Mouse (Mus musculus) layer of hippocampus, adult 2 months (tissue): ENCODE results near the gene Cbarp. TPM values are rescaled to one million over a fixed set of nuclear protein-coding genes. Genes with fewer than 3 reads are reported as not detected.
"Not testable (repeated sequence)": the region's sequence is repeated elsewhere in the genome, so short reads cannot be mapped to it uniquely, and the experiment has no call there.

Experiments
- DNase-seq, 2 experiments: peaks; one replicate each; pipeline ENCODE4 v3.0.0; 2022; ENCODE audit warnings: low spot score in 2 of 2
- H3K27ac ChIP-seq: fragments of 200-600 bp; 2 replicates; pipeline ENCODE4 v1.8.1; 2022
- H3K4me3 ChIP-seq: fragments of 200-600 bp; 2 replicates; pipeline ENCODE4 v1.8.1; 2022; ENCODE audit warnings: mild to moderate bottlenecking
- CTCF ChIP-seq: fragments of 200-600 bp; conservative IDR thresholded peaks from 2 replicates; pipeline ENCODE4 v1.8.1; 2022; ENCODE audit warnings: antibody characterized with exemption, mild to moderate bottlenecking, moderate library complexity
- total RNA-seq, 2 experiments: library from RNA; stranded (reverse); gene quantifications; 2 replicates each; pipeline ENCODE4 v1.2.3; 2021

Gene Cbarp
- total RNA-seq, 2 experiments from 2014 or later = 331 to 341 TPM

DNA sequence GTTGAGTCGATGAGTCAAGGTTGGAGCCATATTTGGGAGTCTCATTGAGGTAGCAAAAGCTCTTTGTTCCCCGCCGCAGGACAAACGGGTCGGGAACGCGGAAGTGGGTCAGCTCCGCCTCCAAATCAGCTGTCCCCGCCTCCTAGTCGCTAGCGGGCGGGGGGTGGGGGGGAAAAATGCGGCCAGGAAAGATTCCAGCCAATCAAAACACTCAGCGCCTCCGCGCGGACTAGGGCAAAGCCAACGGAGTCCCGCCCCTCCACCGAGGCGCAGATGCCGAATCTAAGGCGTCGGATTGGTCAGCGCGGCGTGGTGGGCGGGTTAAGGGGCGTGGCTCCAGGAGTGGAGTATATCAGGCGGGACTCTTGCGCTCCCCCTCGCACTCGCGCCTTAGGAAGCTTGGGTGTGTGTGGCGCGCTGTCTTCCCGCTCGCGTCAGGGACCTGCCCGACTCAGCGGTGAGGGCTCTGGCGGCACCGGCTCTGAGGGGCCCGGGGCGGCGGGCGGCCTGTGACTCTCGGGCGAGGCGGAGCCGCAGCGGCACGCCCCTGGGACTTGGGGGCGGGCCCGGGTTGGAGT, 26.9 kb upstream of the Cbarp start:
- TF ChIP-seq CTCF = no peak
- peak; percentile 98 to 99 for DNase-seq
- Histone ChIP-seq H3K4me3 (peak overlapping the region; percentile 94), H3K27ac (peak overlapping the region; percentile 98)

DNA sequence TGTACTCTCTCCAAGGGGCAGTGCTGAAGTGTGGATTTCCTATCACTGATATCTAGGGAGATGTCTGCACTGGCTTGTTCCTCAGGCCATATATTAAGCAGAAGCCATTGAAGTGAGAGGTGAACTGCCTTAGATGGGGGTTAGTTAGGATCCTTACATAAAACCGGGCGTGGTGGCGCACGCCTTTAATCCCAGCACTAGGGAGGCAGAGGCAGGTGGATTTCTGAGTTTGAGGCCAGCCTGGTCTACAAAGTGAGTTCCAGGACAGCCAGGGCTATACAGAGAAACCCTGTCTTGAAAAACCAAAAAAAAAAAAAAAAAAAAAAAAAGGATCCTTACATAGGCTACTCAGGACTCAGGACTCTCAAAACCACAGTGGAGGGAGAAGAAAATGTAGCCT, 25.5 kb upstream of the Cbarp start:
- H3K4me3 ChIP-seq = not testable (repeated sequence)
- H3K27ac ChIP-seq = peak overlapping the region; percentile 85

DNA sequence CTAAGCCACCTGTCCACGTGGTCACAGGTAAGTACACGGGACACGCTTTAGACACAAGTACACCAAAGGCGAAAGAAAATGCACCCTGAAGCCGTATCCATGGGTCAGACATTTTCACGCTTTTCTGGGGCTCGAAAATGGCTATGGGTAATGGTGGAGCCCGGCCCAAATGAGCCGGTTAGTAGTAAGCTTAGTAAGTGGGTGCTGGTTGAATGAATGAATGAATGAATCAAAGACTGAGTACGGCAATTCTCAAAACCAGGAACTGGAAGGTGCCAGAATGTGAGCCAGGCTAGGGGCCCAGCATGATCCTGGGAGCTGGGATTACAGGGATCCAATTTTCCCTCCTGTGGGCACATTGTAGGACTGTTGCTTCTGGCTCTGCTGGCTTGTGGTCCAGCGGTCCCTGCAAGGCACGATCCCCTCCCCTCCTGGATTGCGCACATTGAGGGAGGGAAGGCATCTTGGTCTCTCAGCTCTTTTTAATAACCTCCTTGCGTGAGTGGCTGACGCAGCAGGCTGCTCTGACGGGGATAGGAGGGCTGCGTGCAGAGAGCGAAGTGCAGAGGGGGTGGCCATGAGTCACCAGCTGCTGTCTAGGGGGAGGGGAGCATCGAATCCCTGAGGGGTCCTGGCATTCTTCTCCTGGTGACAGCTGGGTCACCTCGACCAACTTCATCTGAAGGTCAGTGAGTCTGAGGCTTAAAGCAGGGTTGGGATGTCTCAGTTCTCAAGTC, 24.9 kb upstream of the Cbarp start, which contains the start of gene Cirbp:
Gene Cirbp (plus strand): TSS at position 594 of the 737 bp plus-strand sequence.
- DNase-seq = no peak

More for the DNA sequence above, 25.5 kb upstream of the Cbarp start:
- DNase-seq = not testable (repeated sequence)

DNA sequence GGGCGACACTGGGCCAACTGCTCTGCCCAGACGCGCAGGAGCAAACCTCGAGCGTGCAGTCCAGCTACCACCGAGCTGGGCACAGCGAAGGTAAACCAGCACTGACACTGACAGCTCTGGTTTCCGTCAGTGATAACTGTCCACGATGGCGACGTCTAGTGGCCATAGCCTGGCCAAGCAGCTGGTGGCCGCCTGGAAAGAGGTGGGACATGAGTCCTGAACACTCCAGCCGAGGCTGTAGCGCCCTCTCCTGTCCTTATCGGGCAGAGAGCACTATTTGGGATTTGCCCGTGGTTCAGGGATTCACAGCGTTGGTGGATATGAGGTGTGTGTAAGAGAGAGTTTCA, 24.3 kb upstream of the Cbarp start:
- Histone ChIP-seq H3K27ac (peak overlapping the region; percentile 84), H3K4me3 (peak overlapping the region; percentile 61)
- peak; percentile 100 for TF ChIP-seq CTCF
- DNase-seq = peak; percentile 94 to 96

More for the DNA sequence above, 24.9 kb upstream of the Cbarp start, which contains the start of gene Cirbp:
- TF ChIP-seq CTCF = 0 out of 2 replicates have a peak, but pooled peaks have one; percentile 44
- H3K27ac ChIP-seq = peak within 1 kb of the TSS; percentile 85
- H3K4me3 ChIP-seq = peak within 1 kb of the TSS; percentile 61

DNA sequence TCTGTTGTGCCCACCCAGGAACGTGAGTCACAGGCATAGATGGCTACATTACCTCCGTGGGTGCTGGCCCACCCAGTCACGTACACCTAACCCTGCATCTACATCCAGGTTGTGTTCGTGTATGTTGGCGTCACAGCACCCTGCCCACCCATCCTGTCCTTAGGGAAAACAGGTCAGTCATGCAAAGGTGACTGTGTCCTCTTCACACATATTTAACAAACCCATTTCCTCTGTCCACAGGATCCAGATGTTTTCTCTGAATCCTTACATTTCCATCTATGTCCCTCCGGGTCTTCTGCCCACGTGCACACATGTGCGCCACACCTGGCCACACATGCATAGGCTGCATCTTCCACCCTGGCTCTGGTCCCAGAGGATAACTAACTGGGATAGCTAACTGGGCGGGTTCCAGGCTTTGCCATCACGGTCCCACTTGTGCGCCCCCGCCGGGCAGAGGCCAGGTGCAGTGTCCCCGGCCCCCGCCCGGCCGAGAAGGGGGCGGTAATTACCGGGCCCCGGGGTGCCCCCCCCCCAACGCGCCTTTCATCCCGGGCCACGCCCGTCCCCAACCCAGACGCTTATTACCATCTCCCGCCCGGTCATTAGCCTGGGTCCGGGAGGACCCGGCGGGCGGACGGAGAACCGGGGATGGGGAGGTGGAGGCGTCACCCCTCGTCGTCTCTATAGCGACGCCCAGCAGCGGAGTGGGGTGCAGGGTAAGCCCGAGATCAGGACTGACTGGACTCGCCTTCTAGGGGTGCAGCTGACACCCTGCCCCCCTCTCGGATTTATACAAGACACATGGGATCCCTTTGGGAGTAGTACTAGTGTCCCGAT, 23.7 kb upstream of the Cbarp start:
- no peak for TF ChIP-seq CTCF
- no peak for DNase-seq

DNA sequence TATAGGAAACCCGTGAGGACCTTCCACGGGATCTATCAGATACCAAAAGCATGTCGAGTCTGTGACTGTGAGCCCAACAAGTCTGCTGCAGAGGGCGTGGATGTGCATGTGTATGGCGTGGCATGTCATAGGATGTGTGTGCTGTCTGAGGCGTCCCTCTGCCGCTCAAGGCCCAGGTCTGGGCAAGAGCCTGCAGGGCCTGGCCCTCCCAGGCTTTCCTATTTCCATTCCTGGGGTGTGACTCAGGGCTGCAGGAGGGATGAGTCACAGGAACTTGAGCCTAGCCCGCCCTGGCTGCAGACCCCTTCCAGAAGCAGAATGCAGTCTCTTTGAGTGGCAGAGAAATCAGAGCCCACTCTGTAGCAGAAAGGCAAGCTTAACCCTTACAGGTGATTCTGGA, 23.1 kb upstream of the Cbarp start:
- TF ChIP-seq CTCF = no peak
- no peak for DNase-seq
- H3K27ac ChIP-seq = peak overlapping the region; percentile 84; the same call in 1 of the 2 replicates
- H3K4me3 ChIP-seq = no peak overlapping the region

More for the DNA sequence above, 23.7 kb upstream of the Cbarp start:
- H3K4me3 ChIP-seq = peak overlapping the region; percentile 61
- H3K27ac ChIP-seq = peak overlapping the region; percentile 84

DNA sequence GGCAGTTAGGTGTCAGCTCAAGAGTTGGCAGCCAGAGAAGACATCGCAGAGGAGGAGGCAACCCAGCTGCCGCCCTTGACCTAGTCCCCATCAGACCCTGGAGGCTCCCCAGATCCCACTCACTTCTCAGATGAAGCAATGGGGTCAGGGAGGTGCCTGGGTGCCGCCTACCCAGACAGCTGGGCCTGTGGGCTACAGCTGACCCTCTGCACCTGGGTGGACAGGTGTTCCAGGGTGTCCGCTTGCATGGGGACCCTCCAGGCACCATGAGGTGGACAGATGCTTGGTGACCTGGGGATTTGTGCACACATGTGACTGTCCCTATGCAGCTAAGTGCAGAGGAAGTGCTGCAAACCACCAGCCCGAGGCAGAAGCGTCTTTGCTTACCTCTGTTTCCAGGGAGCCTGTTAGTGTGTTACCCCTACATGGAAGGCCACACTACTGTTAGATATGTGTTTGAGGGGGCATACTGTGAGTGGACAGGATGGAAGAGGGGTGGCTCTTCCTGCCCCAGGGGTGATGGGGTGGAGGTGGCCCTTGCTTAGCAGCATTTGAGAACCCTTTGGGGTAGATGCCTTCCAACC, 22.2 kb upstream of the Cbarp start:
- no peak for TF ChIP-seq CTCF
- Histone ChIP-seq H3K27ac (no peak overlapping the region), H3K4me3 (no peak overlapping the region)
- DNase-seq = no peak

DNA sequence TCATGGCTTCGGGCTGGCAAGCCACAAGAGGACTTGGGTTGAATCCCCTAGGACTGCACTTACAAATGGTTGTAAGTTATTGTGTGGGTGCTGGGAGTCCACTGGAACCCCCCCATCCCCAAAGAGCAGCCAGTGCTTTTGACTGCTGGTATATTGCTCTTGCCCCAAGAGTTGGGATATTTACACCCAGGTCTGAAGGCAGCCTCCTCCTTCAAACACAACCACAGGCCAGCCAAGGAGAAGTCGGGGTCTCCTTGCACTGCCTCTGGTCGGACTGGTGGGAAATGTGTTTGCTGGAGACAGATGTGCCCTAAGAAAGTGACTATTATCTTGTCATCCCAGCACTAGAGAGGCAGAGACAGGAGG, 21.6 kb upstream of the Cbarp start:
- Histone ChIP-seq H3K27ac (peak overlapping the region; percentile 89; the same call in 1 of the 2 replicates), H3K4me3 (no peak overlapping the region)
- TF ChIP-seq CTCF = no peak
- no peak for DNase-seq

DNA sequence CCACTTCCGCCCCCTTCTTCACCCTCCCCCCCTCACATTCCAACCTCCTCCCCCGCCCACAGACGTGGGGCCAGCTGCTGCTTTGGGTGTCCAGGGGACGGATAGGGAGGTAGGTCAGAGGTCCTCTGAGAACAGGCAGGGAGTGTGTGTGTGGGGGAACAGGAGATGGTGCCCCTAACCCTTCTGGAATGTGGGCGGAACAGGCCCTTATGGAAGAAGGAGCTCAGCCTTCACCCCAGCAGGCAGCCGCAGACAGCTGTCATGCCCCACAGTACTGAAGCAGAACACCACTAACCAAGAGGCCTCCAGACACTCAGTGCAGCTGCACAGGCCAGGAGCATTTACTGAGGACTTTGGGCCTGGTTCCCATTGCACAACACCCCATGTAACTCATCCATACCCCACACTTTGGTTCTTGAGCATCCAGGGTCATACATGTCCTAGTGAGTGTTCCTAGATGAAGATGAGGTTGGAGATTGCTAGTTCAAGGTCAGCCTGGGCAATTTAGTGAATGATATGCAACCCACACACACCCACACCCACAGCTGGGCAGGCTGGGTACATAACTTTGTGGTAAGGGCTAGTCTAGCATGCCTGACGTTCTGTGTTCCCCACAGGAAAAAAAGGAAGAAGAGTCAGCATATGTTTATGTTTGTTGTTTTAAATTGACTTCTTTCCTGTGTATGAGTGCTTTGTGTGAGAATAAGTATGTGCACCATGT, 21.0 kb upstream of the Cbarp start:
- Histone ChIP-seq H3K27ac (peak overlapping the region; percentile 89), H3K4me3 (no peak overlapping the region)
- no peak for DNase-seq
- no peak for TF ChIP-seq CTCF

DNA sequence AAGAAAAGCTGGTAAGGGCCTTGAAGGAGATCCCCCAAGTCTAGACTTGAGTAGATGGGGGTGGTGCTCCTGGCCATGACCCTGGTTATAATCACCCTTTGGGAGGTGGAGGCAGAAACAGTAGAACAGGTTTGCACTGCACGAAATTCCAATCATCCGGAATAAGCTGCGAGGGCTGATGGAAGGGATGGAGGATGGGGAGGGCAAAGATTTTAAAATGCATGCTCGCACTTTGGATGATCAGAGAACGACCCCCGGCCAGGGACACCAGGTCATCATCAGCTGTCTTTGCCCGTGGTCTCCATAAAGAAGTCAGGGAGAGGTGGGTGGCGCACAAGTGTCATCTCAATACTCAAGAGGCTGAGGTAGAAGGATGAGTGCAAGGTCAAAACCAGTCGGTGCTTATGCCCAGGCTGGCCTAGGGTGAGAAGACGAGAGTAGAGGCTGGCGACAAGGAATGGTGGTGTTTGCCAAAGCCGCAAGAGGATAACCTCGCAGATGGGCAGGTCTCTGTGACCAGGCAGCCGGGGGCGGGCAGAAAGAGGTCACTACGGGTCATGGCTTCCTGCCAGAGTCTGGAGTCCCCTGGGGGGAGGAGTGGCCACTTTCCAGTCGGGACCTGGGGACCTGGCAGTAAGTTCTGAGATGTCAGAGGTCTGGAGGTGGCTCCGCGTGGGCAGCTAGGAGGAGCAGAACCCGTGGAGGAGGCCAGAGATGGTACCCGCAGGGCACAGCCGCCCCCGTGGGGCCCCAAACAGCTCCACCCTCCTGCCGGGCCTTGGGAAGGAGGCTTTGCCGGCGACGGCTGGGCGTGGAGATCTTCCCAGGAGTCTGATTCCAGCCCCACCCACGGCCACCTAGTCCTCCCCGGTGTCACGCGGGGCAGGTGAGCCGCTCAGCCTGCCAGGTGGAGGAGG, 20.1 kb upstream of the Cbarp start:
- no peak for TF ChIP-seq CTCF
- no peak for DNase-seq
- peak overlapping the region; percentile 89 for H3K27ac ChIP-seq
- H3K4me3 ChIP-seq = peak overlapping the region; percentile 50
